Mouse (Mus musculus) intestine, postnatal 0 days (tissue): ENCODE results near the gene Stk4. TPM values are rescaled to one million over a fixed set of nuclear protein-coding genes. Genes with fewer than 3 reads are reported as not detected.

Experiments used
- ATAC-seq: fragments of 200-750 bp; cut with Nextera tagmentation; 2 replicates; pipeline ENCODE4 v1.8.0; 2017; ENCODE audit warnings: mild to moderate bottlenecking, moderate TSS enrichment, moderate library complexity
- H3K27ac ChIP-seq: fragments of 300-500 bp; sonication (generic); 2 replicates; pipeline ENCODE4 v1.5.1; 2014; ENCODE audit warnings: mild to moderate bottlenecking, low read depth, low read length, moderate library complexity
- H3K27me3 ChIP-seq: fragments of 300-500 bp; sonication (generic); replicated peaks from 2 replicates; pipeline ENCODE4 v1.6.1; 2014; ENCODE audit warnings: low read length, mixed read lengths; ENCODE audit not compliant: control insufficient read depth, insufficient read depth
- H3K36me3 ChIP-seq: fragments of 300-500 bp; sonication (generic); 2 replicates; pipeline ENCODE4 v1.6.1; 2014; ENCODE audit warnings: mild to moderate bottlenecking, moderate library complexity; ENCODE audit not compliant: control insufficient read depth, insufficient read depth
- H3K4me1 ChIP-seq: fragments of 300-500 bp; sonication (generic); replicated peaks from 2 replicates; pipeline ENCODE4 v1.6.1; 2014; ENCODE audit warnings: antibody characterized with exemption, low read length, mixed read lengths; ENCODE audit not compliant: control insufficient read depth, insufficient read depth
- H3K4me2 ChIP-seq: fragments of 300-500 bp; sonication (generic); replicated peaks from 2 replicates; pipeline ENCODE4 v1.6.1; 2014; ENCODE audit warnings: low read depth, mild to moderate bottlenecking, moderate library complexity
- H3K4me3 ChIP-seq: fragments of 300-500 bp; sonication (generic); 2 replicates; pipeline ENCODE4 v1.5.1; 2014; ENCODE audit warnings: low read depth, low read length
- H3K9ac ChIP-seq: fragments of 300-500 bp; sonication (generic); 2 replicates; pipeline ENCODE4 v1.6.1; 2014; ENCODE audit warnings: mild to moderate bottlenecking, low read depth, low read length
- H3K9me3 ChIP-seq: fragments of 300-500 bp; sonication (generic); 2 replicates; pipeline ENCODE4 v1.6.1; 2016; ENCODE audit warnings: mixed run types; ENCODE audit not compliant: control insufficient read depth
- CTCF ChIP-seq: sonication (generic); IDR thresholded peaks from 2 replicates; pipeline ENCODE4 v1.5.1; 2016; ENCODE audit warnings: low read depth, mild to moderate bottlenecking, control low read depth, antibody characterized with exemption, moderate library complexity
- WGBS: fragments of 180-500 bp; shearing (Covaris S2); extraction: QIAGEN DNeasy Blood & Tissue Kit; methylation state at CpG from one replicate; pipeline ENCODE4 v1.1.7; 2014; 5-methylcytosine and 5-hydroxymethylcytosine counted together
- polyA plus RNA-seq: library from polyadenylated mRNA; unstranded; fragments of >200 nt; fragmentation: Nextera tagmentation; extraction: Ambion mirVana; gene quantifications from 2 replicates; pipeline ENCODE4 v1.2.1, GENCODE M21; 2015

Stk4 gene
- polyA plus RNA-seq, 1 experiment from 2014 or later = 12.2 TPM

GRCm38 (mm10) chr2:164075088-164075487 is 5.0 kb downstream of the Stk4 start:
- Histone ChIP-seq H3K27ac (no peak overlapping the region), H3K4me2 (peak overlapping the region; percentile 84), H3K4me1 (no peaks in the 10 kb centered on the region; the same call in 1 of the 2 replicates), H3K9ac (peak overlapping the region; percentile 61; the same call in 1 of the 2 replicates), H3K9me3 (no peaks in the 10 kb centered on the region), H3K27me3 (no peaks in the 10 kb centered on the region), H3K4me3 (peak overlapping the region; percentile 92), H3K36me3 (no peaks in the 10 kb centered on the region)
- 23% methylated on average over 5 of the region's 5 CpGs for WGBS
- no peak for TF ChIP-seq CTCF
- no peak for ATAC-seq

DNA sequence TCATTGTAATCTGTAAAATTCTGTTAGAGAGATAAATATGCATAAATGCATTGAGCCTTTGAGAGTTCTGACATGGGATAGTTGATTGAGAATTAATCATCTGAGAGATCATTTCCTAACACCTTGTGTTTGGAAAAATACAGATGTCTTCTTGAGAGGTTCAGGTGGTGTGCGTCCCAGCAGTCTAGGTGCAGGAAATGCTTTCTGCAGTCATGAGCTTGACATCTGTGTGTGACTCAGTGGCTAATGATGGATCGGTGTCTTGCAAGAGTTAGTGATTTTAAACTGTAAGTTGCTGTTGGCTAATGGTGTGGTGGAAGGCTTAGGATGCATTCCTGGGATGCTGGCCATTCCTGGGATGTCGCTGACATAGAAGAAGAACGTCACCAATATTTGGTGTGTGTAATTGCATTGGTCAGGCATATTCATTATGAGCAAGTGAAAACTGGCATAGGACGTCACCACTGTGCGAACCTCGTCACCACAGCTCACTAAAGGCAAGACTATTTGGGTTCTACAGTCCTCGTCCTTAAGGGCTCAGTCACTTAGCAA is 6.8 kb downstream of the Stk4 start:
- Histone ChIP-seq H3K27ac (no peak overlapping the region), H3K4me2 (no peak overlapping the region), H3K9ac (no peak overlapping the region), H3K27me3 (no peaks in the 10 kb centered on the region), H3K36me3 (peaks cover 12% of the 10 kb centered on the region), H3K9me3 (no peaks in the 10 kb centered on the region), H3K4me1 (no peaks in the 10 kb centered on the region; the same call in 1 of the 2 replicates), H3K4me3 (no peak overlapping the region)
- 88% methylated on average over 8 of the region's 8 CpGs for WGBS
- TF ChIP-seq CTCF = no peak
- ATAC-seq = no peak

- WGBS = 75% methylated on average over 5 of the region's 5 CpGs
- Histone ChIP-seq H3K27ac (no peak overlapping the region), H3K4me1 (no peaks in the 10 kb centered on the region; the same call in 1 of the 2 replicates), H3K36me3 (peaks cover 20% of the 10 kb centered on the region), H3K9ac (no peak overlapping the region), H3K9me3 (no peaks in the 10 kb centered on the region), H3K27me3 (no peaks in the 10 kb centered on the region), H3K4me3 (no peak overlapping the region), H3K4me2 (no peak overlapping the region)
- TF ChIP-seq CTCF = no peak
- no peak for ATAC-seq
These were observed 7.8 kb downstream of the Stk4 start for GRCm38 (mm10) chr2:164077875-164078274.

DNA sequence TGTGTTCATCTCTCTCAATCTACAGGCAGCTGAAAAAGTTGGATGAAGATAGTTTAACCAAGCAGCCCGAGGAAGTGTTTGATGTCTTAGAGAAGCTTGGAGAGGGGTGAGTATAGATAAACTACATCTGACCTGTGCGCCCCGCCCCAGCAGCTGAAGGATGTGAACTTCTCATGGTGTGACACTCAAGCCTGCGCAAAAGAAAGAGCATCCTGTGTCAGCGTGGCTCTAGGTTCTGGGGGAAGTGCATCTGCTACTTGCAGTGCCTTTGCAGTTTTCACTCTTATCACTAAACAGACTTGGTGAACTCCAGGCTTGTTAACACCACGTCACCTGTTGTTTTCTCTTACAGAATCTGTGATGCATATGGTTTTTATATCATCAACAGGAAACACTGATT is 9.4 kb downstream of the Stk4 start:
- H3K27ac ChIP-seq = no peak overlapping the region
- no peak overlapping the region for H3K9ac ChIP-seq
- TF ChIP-seq CTCF = no peak
- 76% methylated on average over 6 of the region's 6 CpGs for WGBS
- H3K4me3 ChIP-seq = no peak overlapping the region
- H3K4me1 ChIP-seq = no peaks in the 10 kb centered on the region; the same call in 1 of the 2 replicates
- peaks cover 36% of the 10 kb centered on the region for H3K36me3 ChIP-seq
- no peaks in the 10 kb centered on the region for H3K27me3 ChIP-seq
- H3K4me2 ChIP-seq = no peak overlapping the region
- no peaks in the 10 kb centered on the region for H3K9me3 ChIP-seq
- no peak for ATAC-seq

GRCm38 (mm10) chr2:164081577-164081976 is 11.5 kb downstream of the Stk4 start:
- ATAC-seq = no peak
- Histone ChIP-seq H3K4me1 (no peaks in the 10 kb centered on the region), H3K4me3 (no peak overlapping the region), H3K9me3 (no peaks in the 10 kb centered on the region), H3K9ac (no peak overlapping the region), H3K36me3 (peaks cover 42% of the 10 kb centered on the region), H3K27me3 (no peaks in the 10 kb centered on the region), H3K27ac (no peak overlapping the region), H3K4me2 (no peak overlapping the region)
- WGBS = 96% methylated on average over 10 of the region's 10 CpGs
- TF ChIP-seq CTCF = no peak

GRCm38 (mm10) chr2:164082175-164082574 is 12.1 kb downstream of the Stk4 start:
- H3K4me1 ChIP-seq = no peaks in the 10 kb centered on the region
- no peaks in the 10 kb centered on the region for H3K9me3 ChIP-seq
- no peak overlapping the region for H3K27ac ChIP-seq
- peaks cover 48% of the 10 kb centered on the region for H3K36me3 ChIP-seq
- no peaks in the 10 kb centered on the region for H3K27me3 ChIP-seq
- ATAC-seq = no peak
- H3K4me2 ChIP-seq = no peak overlapping the region
- WGBS = 85% methylated on average over 10 of the region's 10 CpGs
- H3K4me3 ChIP-seq = no peak overlapping the region
- TF ChIP-seq CTCF = no peak
- H3K9ac ChIP-seq = no peak overlapping the region
